Mouse (Mus musculus): ENCODE data around the gene Gm49366. TPM values are rescaled to one million over a fixed set of nuclear protein-coding genes. Genes with fewer than 3 reads are reported as not detected.

Gene Gm49366
- polyA plus RNA-seq (2014; fragmentation: Illumina TruSeq; extraction: RNeasy Lipid Tissue Mini Kit (QIAGEN cat#74804); ENCODE audit: low read depth, low replicate concordance), result not detected

DNA sequence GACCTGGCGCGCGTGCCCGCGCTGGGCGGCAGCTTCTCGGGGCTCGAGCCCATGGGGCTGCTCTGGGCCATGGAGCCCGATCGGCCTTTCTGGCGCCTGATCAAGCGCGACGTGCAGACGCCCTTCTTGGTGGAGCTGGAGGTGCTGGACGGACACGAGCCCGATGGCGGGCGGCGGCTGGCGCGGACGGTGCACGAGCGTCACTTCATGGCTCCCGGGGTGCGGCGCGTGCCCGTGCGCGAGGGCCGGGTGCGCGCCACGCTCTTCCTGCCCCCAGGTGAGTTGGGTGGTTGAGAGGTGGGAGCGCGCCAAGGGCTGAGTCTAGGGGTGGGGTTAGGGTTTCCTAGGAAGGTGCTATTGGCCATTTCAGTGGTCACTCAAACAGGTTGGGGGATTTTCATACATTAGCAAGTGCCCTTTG, at the start of gene Gm49366:
Gene Gm49366, plus strand, starts transcription at position 245 of the 421 bp plus-strand sequence.

DNA sequence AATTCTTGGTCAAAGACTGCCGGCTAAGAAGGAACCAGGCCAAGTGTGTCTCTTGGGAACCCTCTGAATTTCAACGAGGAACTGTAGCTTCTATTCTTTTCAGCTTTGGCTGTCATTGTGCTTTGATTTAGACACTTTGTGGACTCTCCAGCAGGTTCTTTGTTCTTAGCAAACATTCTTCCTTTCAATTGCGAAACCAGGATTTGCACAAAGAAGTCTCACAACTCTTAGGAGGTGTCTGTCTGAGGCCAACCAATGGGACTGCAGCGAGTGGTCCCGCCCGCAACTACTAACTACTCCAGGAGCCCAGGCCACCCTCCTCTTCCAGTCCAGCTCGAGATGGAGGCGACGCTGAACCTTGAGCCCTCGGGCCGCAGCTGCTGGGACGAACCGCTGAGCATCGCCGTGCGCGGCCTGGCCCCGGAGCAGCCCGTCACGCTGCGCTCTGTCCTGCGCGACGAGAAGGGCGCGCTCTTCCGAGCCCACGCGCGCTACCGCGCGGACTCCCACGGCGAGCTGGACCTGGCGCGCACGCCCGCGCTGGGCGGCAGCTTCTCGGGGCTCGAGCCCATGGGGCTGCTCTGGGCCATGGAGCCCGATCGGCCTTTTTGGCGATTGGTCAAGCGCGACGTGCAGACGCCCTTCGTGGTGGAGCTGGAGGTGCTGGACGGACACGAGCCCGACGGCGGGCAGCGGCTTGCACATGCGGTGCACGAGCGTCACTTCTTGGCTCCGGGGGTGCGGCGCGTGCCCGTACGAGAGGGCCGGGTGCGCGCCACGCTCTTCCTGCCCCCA, 29.4 kb upstream of the Gm49366 start, which contains the start of gene Acot1:
Gene Acot1, plus strand, starts transcription at position 320 of the 795 bp plus-strand sequence.

DNA sequence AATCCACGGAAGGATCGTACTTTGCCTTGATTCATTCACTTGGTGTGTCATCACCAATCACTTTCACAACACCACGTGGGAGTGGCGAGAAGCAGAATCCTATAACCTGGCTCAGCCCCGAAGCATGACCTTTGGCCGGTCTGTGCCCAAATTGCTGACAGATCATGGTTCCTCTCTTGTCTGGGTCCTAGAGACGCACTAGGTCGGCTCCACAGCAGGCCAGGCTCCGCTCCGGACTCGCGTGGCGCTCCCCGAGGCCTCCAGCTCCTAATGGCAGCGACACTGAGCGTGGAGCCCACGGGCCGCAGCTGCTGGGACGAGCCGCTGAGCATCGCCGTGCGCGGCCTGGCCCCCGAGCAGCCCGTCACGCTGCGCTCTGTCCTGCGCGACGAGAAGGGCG, 494 bp upstream of the Gm49366 start, which contains the start of gene Acot4:
Gene Acot4, plus strand, starts transcription at position 139 of the 400 bp plus-strand sequence.

DNA sequence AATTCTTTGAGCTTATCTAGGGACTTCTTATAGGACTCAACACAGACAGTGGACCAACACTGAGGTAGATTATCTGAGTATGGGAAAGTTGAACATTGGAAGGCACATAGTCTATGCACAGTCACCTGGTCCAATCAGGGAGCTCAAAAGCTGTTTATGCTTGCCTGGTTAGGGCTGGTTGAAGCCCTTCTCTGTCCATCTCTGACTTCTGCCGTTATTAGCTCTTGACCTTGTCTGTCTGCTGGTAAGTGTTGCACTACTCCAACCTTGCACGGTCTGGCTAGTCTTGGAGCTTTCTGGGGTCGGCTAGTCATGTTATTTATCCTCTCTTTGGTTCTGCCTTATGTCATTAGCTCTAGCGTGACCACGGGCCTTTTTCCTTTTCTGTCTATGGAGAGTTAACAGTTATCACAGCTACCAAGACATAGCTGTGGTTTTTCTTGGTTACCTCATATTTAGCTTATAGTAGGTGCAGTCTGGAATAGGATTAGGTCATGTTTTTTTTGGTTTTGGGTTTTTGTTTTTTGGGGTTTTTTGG, 13.3 kb downstream of the Gm49366 start, which contains the start of gene Acot3:
Gene Acot3, plus strand, starts transcription at position 208 of the 538 bp plus-strand sequence.

DNA sequence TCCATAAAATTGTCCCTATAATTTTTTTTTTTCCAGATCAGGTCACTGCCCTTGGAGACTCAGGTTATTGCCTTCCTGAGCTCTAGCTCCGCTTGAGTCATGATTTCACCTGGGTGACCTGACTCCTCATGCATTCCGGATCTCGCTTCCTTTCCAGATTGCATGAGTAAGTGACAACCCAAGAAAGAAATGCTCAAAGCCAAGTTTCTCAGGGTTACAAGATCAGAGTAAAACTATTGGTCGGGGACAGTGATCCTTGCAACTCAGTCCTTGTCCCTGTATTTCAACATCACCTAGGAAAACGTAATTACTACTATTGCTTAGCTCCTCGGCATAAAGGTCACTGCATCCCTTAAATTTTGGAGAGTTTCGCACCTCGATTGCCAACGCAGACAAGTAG, 30.3 kb downstream of the Gm49366 start, which contains the start of gene Acot5:
Gene Acot5, plus strand, starts transcription at position 340 of the 400 bp plus-strand sequence.

DNA sequence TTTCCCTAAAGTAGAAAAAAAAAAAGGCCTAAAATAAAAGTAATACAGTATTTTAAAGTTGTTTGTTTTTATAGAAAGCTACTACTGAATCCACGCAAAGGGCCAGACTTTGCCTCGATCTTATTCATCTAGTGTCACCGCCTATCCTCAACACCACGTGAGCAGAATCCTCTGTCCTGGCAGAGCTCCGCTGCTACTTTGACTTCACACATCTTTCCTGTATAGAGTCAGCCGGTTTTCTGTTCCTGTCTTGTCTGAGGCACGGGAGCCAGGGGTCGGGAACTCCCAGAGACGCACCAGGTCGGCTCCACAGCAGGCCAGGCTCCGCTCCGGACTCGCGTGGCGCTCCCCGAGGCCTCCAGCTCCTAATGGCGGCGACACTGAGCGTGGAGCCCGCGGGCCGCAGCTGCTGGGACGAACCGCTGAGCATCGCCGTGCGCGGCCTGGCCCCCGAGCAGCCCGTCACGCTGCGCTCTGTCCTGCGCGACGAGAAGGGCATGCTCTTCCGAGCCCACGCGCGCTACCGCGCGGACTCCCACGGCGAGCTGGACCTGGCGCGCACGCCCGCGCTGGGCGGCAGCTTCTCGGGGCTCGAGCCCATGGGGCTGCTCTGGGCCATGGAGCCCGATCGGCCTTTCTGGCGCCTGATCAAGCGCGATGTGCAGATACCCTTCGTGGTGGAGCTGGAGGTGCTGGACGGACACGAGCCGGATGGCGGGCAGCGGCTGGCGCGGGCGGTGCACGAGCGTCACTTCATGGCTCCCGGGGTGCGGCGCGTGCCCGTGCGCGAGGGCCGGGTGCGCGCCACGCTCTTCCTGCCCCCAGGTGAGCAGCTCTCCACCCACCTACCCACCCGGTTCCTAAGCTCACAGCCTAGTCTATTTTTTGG, 62.1 kb downstream of the Gm49366 start, which contains the start of gene Acot6:
Gene Acot6, plus strand, starts transcription at position 51 of the 889 bp plus-strand sequence.

Other genes starting within 250 kb of the Gm49366 start
- gene Numb, start 117.0 kb upstream of the Gm49366 start, polyA plus RNA-seq (2014; fragmentation: Illumina TruSeq; extraction: RNeasy Lipid Tissue Mini Kit (QIAGEN cat#74804); ENCODE audit: low read depth, low replicate concordance), result 34.6 TPM
- 6.8 TPM for gene Riox1, start 88.3 kb upstream of the Gm49366 start, polyA plus RNA-seq (2014; fragmentation: Illumina TruSeq; extraction: RNeasy Lipid Tissue Mini Kit (QIAGEN cat#74804); ENCODE audit: low read depth, low replicate concordance)
- 0.60 TPM for gene Heatr4, start 54.1 kb upstream of the Gm49366 start, polyA plus RNA-seq (2014; fragmentation: Illumina TruSeq; extraction: RNeasy Lipid Tissue Mini Kit (QIAGEN cat#74804); ENCODE audit: low read depth, low replicate concordance)
- 11.1 TPM for gene Acot2, start 51.1 kb upstream of the Gm49366 start, polyA plus RNA-seq (2014; fragmentation: Illumina TruSeq; extraction: RNeasy Lipid Tissue Mini Kit (QIAGEN cat#74804); ENCODE audit: low read depth, low replicate concordance)
- 39.7 TPM for gene Acot1, start 29.4 kb upstream of the Gm49366 start, polyA plus RNA-seq (2014; fragmentation: Illumina TruSeq; extraction: RNeasy Lipid Tissue Mini Kit (QIAGEN cat#74804); ENCODE audit: low read depth, low replicate concordance)
- gene Acot4, start 556 bp upstream of the Gm49366 start, polyA plus RNA-seq (2014; fragmentation: Illumina TruSeq; extraction: RNeasy Lipid Tissue Mini Kit (QIAGEN cat#74804); ENCODE audit: low read depth, low replicate concordance), result 2.2 TPM
- not detected for gene Acot3, start 13.2 kb downstream of the Gm49366 start, polyA plus RNA-seq (2014; fragmentation: Illumina TruSeq; extraction: RNeasy Lipid Tissue Mini Kit (QIAGEN cat#74804); ENCODE audit: low read depth, low replicate concordance)
- 0.42 TPM for gene Acot5, start 30.4 kb downstream of the Gm49366 start, polyA plus RNA-seq (2014; fragmentation: Illumina TruSeq; extraction: RNeasy Lipid Tissue Mini Kit (QIAGEN cat#74804); ENCODE audit: low read depth, low replicate concordance)
- gene Acot6, start 61.7 kb downstream of the Gm49366 start, polyA plus RNA-seq (2014; fragmentation: Illumina TruSeq; extraction: RNeasy Lipid Tissue Mini Kit (QIAGEN cat#74804); ENCODE audit: low read depth, low replicate concordance), result 6.1 TPM
- gene Dnal1, start 75.4 kb downstream of the Gm49366 start, polyA plus RNA-seq (2014; fragmentation: Illumina TruSeq; extraction: RNeasy Lipid Tissue Mini Kit (QIAGEN cat#74804); ENCODE audit: low read depth, low replicate concordance), result 13.8 TPM
- gene Pnma1, start 109.6 kb downstream of the Gm49366 start, polyA plus RNA-seq (2014; fragmentation: Illumina TruSeq; extraction: RNeasy Lipid Tissue Mini Kit (QIAGEN cat#74804); ENCODE audit: low read depth, low replicate concordance), result 0.45 TPM
- gene Elmsan1, start 179.9 kb downstream of the Gm49366 start, polyA plus RNA-seq (2014; fragmentation: Illumina TruSeq; extraction: RNeasy Lipid Tissue Mini Kit (QIAGEN cat#74804); ENCODE audit: low read depth, low replicate concordance), result 13.1 TPM
- gene Ptgr2, start 246.3 kb downstream of the Gm49366 start, polyA plus RNA-seq (2014; fragmentation: Illumina TruSeq; extraction: RNeasy Lipid Tissue Mini Kit (QIAGEN cat#74804); ENCODE audit: low read depth, low replicate concordance), result 60.9 TPM

Data from adipose tissue, adult 10 weeks (tissue).